Comparison of ENCODE assay signal across 8 mouse cellular contexts in the genomic region with DNA sequence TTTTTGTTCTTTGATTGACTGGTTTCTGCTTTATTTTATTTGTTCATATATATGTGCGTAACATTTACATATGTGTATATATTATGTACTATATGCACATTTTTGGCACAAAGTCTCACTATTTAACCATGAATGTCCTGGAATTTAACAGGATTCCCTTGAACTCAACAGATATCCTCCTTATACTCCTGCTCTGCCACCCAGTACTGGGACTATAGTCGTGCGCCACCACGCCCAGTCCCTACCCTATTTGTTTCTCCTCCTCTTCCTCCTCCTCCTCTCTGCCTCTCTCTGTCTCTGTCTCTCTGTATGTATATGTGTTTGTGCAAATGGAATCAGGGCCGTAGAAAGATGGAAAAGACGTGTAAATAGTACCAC. TPM values are rescaled to one million over a fixed set of nuclear protein-coding genes. Genes with fewer than 3 reads are reported as not detected.
DNase-seq lines count a peak whose midpoint lies in the region; ATAC-seq and TF ChIP-seq lines count a peak whose summit lies in the region.

No protein-coding gene starts in this region.

- peak overlapping the region; percentile 43; the same call in 1 of the 2 replicates for H3K4me2 ChIP-seq in lung, postnatal 0 days (replicated peaks; ENCODE audit: low read depth, low read length)
- peak overlapping the region; percentile 53 for H3K4me2 ChIP-seq in forebrain, embryonic 12.5 days
- peak overlapping the region; percentile 54 for H3K4me2 ChIP-seq in stomach, embryonic 14.5 days (replicated peaks; ENCODE audit: low read depth, low read length)

- H3K79me2 ChIP-seq in liver, adult 2 months (ENCODE audit: control insufficient read depth, insufficient read depth, low read length): no peaks in the 10 kb centered on the region

- H3K9me3 ChIP-seq in lung, postnatal 0 days (ENCODE audit: low read length): no peaks in the 10 kb centered on the region
- H3K9me3 ChIP-seq in forebrain, embryonic 12.5 days: no peaks in the 10 kb centered on the region
- H3K9me3 ChIP-seq in stomach, embryonic 14.5 days (ENCODE audit: control insufficient read depth, low read depth, low read length): no peaks in the 10 kb centered on the region

- TF ChIP-seq EP300 in lung, postnatal 0 days (IDR thresholded peaks at IDR 0.05): no peak

- H3K36me3 ChIP-seq in lung, postnatal 0 days (ENCODE audit: insufficient read depth, low read length): 0 out of 2 replicates have a peak, but pooled peaks cover 5% of the 10 kb centered on the region
- H3K36me3 ChIP-seq in forebrain, embryonic 12.5 days (replicated peaks): peaks cover 21% of the 10 kb centered on the region
- peaks cover 2% of the 10 kb centered on the region; the same call in 1 of the 2 replicates for H3K36me3 ChIP-seq in liver, adult 2 months (ENCODE audit: control insufficient read depth, insufficient read depth, low read length)
- H3K36me3 ChIP-seq in stomach, embryonic 14.5 days (ENCODE audit: control insufficient read depth, insufficient read depth, low read length): peaks cover 20% of the 10 kb centered on the region

- 18% methylated on average over 6 of the region's 6 CpGs for WGBS in lung, postnatal 0 days
- 29% methylated on average over 6 of the region's 6 CpGs for WGBS in forebrain, embryonic 12.5 days
- 24% methylated on average over 6 of the region's 6 CpGs for WGBS in liver, adult 2 months
- WGBS in stomach, embryonic 14.5 days: 21% methylated on average over 6 of the region's 6 CpGs

- no peaks in the 10 kb centered on the region for H3K27me3 ChIP-seq in lung, postnatal 0 days (replicated peaks; ENCODE audit: insufficient read depth, low read length)
- 0 out of 2 replicates have a peak, but pooled peaks cover 1% of the 10 kb centered on the region for H3K27me3 ChIP-seq in forebrain, embryonic 12.5 days
- no peaks in the 10 kb centered on the region for H3K27me3 ChIP-seq in liver, adult 2 months (ENCODE audit: control insufficient read depth, insufficient read depth, low read length)
- no peaks in the 10 kb centered on the region for H3K27me3 ChIP-seq in stomach, embryonic 14.5 days (ENCODE audit: control insufficient read depth, insufficient read depth, low read length)

- no peak overlapping the region for H3K9ac ChIP-seq in lung, postnatal 0 days (replicated peaks; ENCODE audit: low read depth)
- H3K9ac ChIP-seq in forebrain, embryonic 12.5 days: 0 out of 2 replicates have a peak overlapping the region, but pooled peaks have one; percentile 29
- no peak overlapping the region for H3K9ac ChIP-seq in liver, adult 2 months (ENCODE audit: low read depth, low read length)
- no peak overlapping the region for H3K9ac ChIP-seq in stomach, embryonic 14.5 days (replicated peaks; ENCODE audit: low read depth, low read length)

- H3K4me3 ChIP-seq in lung, postnatal 0 days (ENCODE audit: low read depth, low read length): no peak overlapping the region
- peak overlapping the region; percentile 19; the same call in 1 of the 2 replicates for H3K4me3 ChIP-seq in forebrain, embryonic 12.5 days (replicated peaks)
- peak overlapping the region; percentile 19; the same call in 1 of the 2 replicates for H3K4me3 ChIP-seq in liver, adult 2 months (ENCODE audit: insufficient read depth, low read depth, low read length)
- H3K4me3 ChIP-seq in stomach, embryonic 14.5 days (ENCODE audit: low read depth, low read length): peak overlapping the region; percentile 57; the same call in 1 of the 2 replicates

- no peak for TF ChIP-seq CTCF in lung, postnatal 0 days (IDR thresholded peaks at IDR 0.05)
- TF ChIP-seq CTCF in liver, adult 2 months (IDR thresholded peaks at IDR 0.05; ENCODE audit: low read depth, low read length): no peak

- H3K27ac ChIP-seq in lung, postnatal 0 days (ENCODE audit: low read length): no peak overlapping the region
- H3K27ac ChIP-seq in forebrain, embryonic 12.5 days: no peak overlapping the region
- no peak overlapping the region for H3K27ac ChIP-seq in liver, adult 2 months (replicated peaks; ENCODE audit: insufficient read depth, low read depth, low read length)
- no peak overlapping the region for H3K27ac ChIP-seq in stomach, embryonic 14.5 days (ENCODE audit: low read length)

- peak; percentile 27 for ATAC-seq in lung, postnatal 0 days
- ATAC-seq in forebrain, embryonic 12.5 days (ENCODE audit: low FRiP score): peak; percentile 67
- peak; percentile 66 for ATAC-seq in stomach, embryonic 14.5 days (ENCODE audit: insufficient number of reproducible peaks, insufficient read depth, low FRiP score, low read depth)

- H3K4me1 ChIP-seq in lung, postnatal 0 days (ENCODE audit: insufficient read depth, low read depth, low read length): no peaks in the 10 kb centered on the region; the same call in 1 of the 2 replicates
- H3K4me1 ChIP-seq in forebrain, embryonic 12.5 days: peaks cover 10% of the 10 kb centered on the region
- peaks cover 5% of the 10 kb centered on the region for H3K4me1 ChIP-seq in liver, adult 2 months (ENCODE audit: control insufficient read depth, insufficient read depth, low read length)
- 0 out of 2 replicates have a peak, but pooled peaks cover 6% of the 10 kb centered on the region for H3K4me1 ChIP-seq in stomach, embryonic 14.5 days (ENCODE audit: control insufficient read depth, insufficient read depth, low read length)

- TF ChIP-seq POLR2A in liver, adult 2 months (IDR thresholded peaks at IDR 0.05; ENCODE audit: extremely low read depth, insufficient read depth, low read length): no peak

- no peak for DNase-seq in lung, postnatal 0 days (ENCODE audit: low spot score)
- no peak for DNase-seq in lung, postnatal 25 days (ENCODE audit: low spot score)
- no peak for DNase-seq in liver, adult 2 months (ENCODE audit: extremely low read depth, low read depth, low spot score)
- no peak for DNase-seq in adrenal gland, postnatal 36 days
- no peak for DNase-seq in testis, postnatal 10 days (ENCODE audit: low spot score)
- no peak for DNase-seq in spleen, adult 18-20 months

RNA-seq across cellular contexts. Expression of gene Polrmt, which starts 0.4 kb away (rescaled TPM):
- polyA plus RNA-seq in lung, postnatal 0 days (2015; fragmentation: Nextera tagmentation; extraction: Ambion mirVana): 17.4 and 22.4 TPM in 2 replicates
- polyA plus RNA-seq in forebrain, embryonic 12.5 days (2016; fragmentation: Nextera tagmentation; extraction: Ambion mirVana): 43.7 and 47.6 TPM in 2 replicates
- total RNA-seq in liver, adult 2 months (2014; rRNA removed): 7.7 and 12.8 TPM in 2 replicates
- 32.7 and 42.4 TPM in 2 replicates for polyA plus RNA-seq in liver, adult 2 months (2012; rRNA removed)
- polyA plus RNA-seq in stomach, embryonic 14.5 days (2014; fragmentation: Nextera tagmentation; extraction: Ambion mirVana): 26.3 and 31.8 TPM in 2 replicates
- total RNA-seq in adrenal gland, postnatal 36 days (2021): 10 to 100 TPM; 51.1 to 58.0 TPM

RNA-seq across cellular contexts. Expression of gene Fgf22, which starts 8.1 kb away (rescaled TPM):
- 0.18 TPM in 1 of 2 replicates, not detected in the other for polyA plus RNA-seq in lung, postnatal 0 days (2015; fragmentation: Nextera tagmentation; extraction: Ambion mirVana)
- polyA plus RNA-seq in forebrain, embryonic 12.5 days (2016; fragmentation: Nextera tagmentation; extraction: Ambion mirVana): 0.47 and 0.68 TPM in 2 replicates
- total RNA-seq in liver, adult 2 months (2014; rRNA removed): not detected in 2 replicates
- polyA plus RNA-seq in liver, adult 2 months (2012; rRNA removed): not detected in 2 replicates
- polyA plus RNA-seq in stomach, embryonic 14.5 days (2014; fragmentation: Nextera tagmentation; extraction: Ambion mirVana): 0.29 and 0.39 TPM in 2 replicates
- total RNA-seq in adrenal gland, postnatal 36 days (2021): not detected

RNA-seq across cellular contexts. Expression of gene Rnf126, which starts 20.0 kb away (rescaled TPM):
- 40.5 and 45.9 TPM in 2 replicates for polyA plus RNA-seq in lung, postnatal 0 days (2015; fragmentation: Nextera tagmentation; extraction: Ambion mirVana)
- polyA plus RNA-seq in forebrain, embryonic 12.5 days (2016; fragmentation: Nextera tagmentation; extraction: Ambion mirVana): 96.8 and 103 TPM in 2 replicates
- 7.6 and 11.7 TPM in 2 replicates for total RNA-seq in liver, adult 2 months (2014; rRNA removed)
- polyA plus RNA-seq in liver, adult 2 months (2012; rRNA removed): 65.1 and 70.6 TPM in 2 replicates
- 72.1 and 77.3 TPM in 2 replicates for polyA plus RNA-seq in stomach, embryonic 14.5 days (2014; fragmentation: Nextera tagmentation; extraction: Ambion mirVana)
- 10 to 100 TPM; 53.0 to 55.2 TPM for total RNA-seq in adrenal gland, postnatal 36 days (2021)

RNA-seq across cellular contexts. Expression of gene Fstl3, which starts 30.3 kb away (rescaled TPM):
- polyA plus RNA-seq in lung, postnatal 0 days (2015; fragmentation: Nextera tagmentation; extraction: Ambion mirVana): 38.6 and 39.9 TPM in 2 replicates
- polyA plus RNA-seq in forebrain, embryonic 12.5 days (2016; fragmentation: Nextera tagmentation; extraction: Ambion mirVana): 0.55 and 1.0 TPM in 2 replicates
- total RNA-seq in liver, adult 2 months (2014; rRNA removed): 0.09 and 0.27 TPM in 2 replicates
- polyA plus RNA-seq in liver, adult 2 months (2012; rRNA removed): 0.18 and 0.60 TPM in 2 replicates
- 8.7 and 9.0 TPM in 2 replicates for polyA plus RNA-seq in stomach, embryonic 14.5 days (2014; fragmentation: Nextera tagmentation; extraction: Ambion mirVana)
- 10 to 100 TPM; 11.3 to 22.9 TPM for total RNA-seq in adrenal gland, postnatal 36 days (2021)

RNA-seq across cellular contexts. Expression of gene Hcn2, which starts 30.3 kb away (rescaled TPM):
- polyA plus RNA-seq in lung, postnatal 0 days (2015; fragmentation: Nextera tagmentation; extraction: Ambion mirVana): 0.12 and 0.15 TPM in 2 replicates
- 0.11 and 0.18 TPM in 2 replicates for polyA plus RNA-seq in forebrain, embryonic 12.5 days (2016; fragmentation: Nextera tagmentation; extraction: Ambion mirVana)
- 0.09 and 0.13 TPM in 2 replicates for total RNA-seq in liver, adult 2 months (2014; rRNA removed)
- 0.45 and 0.67 TPM in 2 replicates for polyA plus RNA-seq in liver, adult 2 months (2012; rRNA removed)
- polyA plus RNA-seq in stomach, embryonic 14.5 days (2014; fragmentation: Nextera tagmentation; extraction: Ambion mirVana): 0.10 and 0.25 TPM in 2 replicates
- 1 to 10 TPM; 4.3 to 6.0 TPM for total RNA-seq in adrenal gland, postnatal 36 days (2021)
